Mouse (Mus musculus) E14TG2a.4 (cell line): ENCODE data around the gene Sox18.

Experiments
- CTCF ChIP-seq: conservative IDR thresholded peaks from 2 replicates; pipeline ENCODE4 v1.5.1; 2014; ENCODE audit warnings: low read length
- NANOG ChIP-seq: IDR thresholded peaks from 2 replicates; pipeline ENCODE4 v1.6.1; 2014; ENCODE audit warnings: borderline replicate concordance, low read length, mixed read lengths

DNA sequence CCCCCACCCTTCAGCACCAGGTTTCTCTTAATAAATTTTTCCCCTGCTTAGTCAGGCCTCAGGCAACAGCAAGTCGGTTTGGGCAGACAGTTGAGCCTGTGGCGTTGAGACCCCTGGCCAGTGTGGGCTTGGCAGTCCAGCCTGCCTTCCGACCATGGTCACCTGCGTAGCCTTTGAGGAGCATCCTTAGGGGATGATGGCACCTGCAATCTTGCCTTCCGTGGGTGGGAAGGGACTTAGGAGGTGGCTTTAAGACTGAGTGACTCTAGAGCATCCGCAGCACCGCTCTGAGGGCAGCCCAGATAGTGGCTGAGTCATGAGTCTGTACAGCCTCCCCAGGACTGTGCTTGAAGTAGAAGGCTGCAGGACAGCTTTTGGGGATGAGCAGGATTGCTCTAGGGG lies 9.3 kb upstream of the Sox18 start:
- no peak for TF ChIP-seq CTCF
- TF ChIP-seq NANOG = no peak
